Mouse (Mus musculus): ENCODE data around the gene Vmn2r18.

Vmn2r18 gene

GRCm38 (mm10) chr5:151605921-151606320 lies at the start of gene Vmn2r18:
Gene Vmn2r18 (minus strand): TSS chr5:151606021.
- no peak for DNase-seq (ENCODE audit: low read depth, low spot score)

GRCm38 (mm10) chr5:151651411-151651784 lies 45.6 kb upstream of the Vmn2r18 start:
- DNase-seq (ENCODE audit: low read depth, low spot score) = no peak

- DNase-seq (ENCODE audit: low read depth, low spot score) = peak; percentile 87
These were observed 45.0 kb upstream of the Vmn2r18 start, which contains the start of gene Rfc3 for GRCm38 (mm10) chr5:151650700-151651410. Gene Rfc3 (minus strand): TSS chr5:151651242.

GRCm38 (mm10) chr5:151644845-151645244 lies 39.0 kb upstream of the Vmn2r18 start:
- no peak for DNase-seq (ENCODE audit: low read depth, low spot score)

GRCm38 (mm10) chr5:151642867-151643266 lies 37.0 kb upstream of the Vmn2r18 start:
- no peak for DNase-seq (ENCODE audit: low read depth, low spot score)

- no peak for DNase-seq (ENCODE audit: low read depth, low spot score)
These were observed 36.3 kb upstream of the Vmn2r18 start for GRCm38 (mm10) chr5:151642102-151642501.

GRCm38 (mm10) chr5:151601696-151602095 lies 4.1 kb downstream of the Vmn2r18 start:
- DNase-seq (ENCODE audit: low read depth, low spot score) = no peak

Measured in WW6 (cell line).